Mouse (Mus musculus) brain, embryonic 18.5 days (tissue): ENCODE measurements at regions not wholly inside any gene's neighbourhood (a gene's known extent, or its start where the extent isn't known, plus 50 kb on each side); places are given as distances from the start of the nearest gene placed in this dataset.
A peak's percentile ranks its signal among the peaks of the same experiment; 100 is the strongest.

Experiments used
- DNase-seq: peaks from one replicate; pipeline ENCODE4 v3.0.0-alpha.2; 2012; ENCODE audit warnings: low read depth, low spot score

GRCm38 (mm10) chr14:24827381-24828031 is 340.6 kb downstream of the Rps24 start:
- DNase-seq = peak; percentile 18

DNA sequence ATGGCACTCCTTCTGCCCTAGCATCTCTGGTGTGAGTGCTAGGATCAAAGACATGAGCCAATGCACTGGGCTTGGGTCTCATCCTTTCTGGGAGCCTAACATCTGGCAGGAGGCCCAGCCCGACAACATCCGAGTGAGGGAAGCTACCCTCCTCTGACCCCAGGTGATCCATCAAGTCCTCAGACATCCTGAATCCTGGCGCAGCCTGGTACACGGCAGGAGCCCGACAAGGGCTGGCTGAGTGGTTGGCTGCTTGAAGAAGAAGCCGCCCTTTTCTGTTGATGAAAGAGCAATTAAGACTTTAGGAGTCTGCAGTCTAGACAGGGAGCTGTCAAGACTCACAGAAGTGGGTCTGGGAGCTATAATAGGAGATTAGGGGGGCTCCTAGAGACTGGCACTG is 342.1 kb downstream of the Rps24 start:
- DNase-seq = no peak

DNA sequence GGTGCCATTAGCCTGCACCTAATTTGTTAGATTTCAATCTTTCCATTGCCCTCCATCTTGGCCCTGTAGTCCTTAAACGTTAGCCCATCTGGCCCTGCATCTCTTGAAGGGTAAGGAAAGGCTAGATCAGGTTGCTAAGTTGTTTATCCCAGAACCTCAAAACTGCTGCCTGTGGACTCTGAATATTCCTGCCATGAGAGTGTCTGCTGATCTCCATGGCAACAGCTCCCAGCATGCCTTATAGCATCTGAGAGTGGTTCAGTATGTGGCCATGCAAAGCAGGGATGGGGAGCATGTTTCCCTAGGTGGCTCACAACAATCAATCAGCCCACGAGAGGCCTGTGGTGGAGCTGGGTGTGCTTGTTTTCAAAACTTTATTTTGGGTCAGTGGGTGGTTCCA is 346.3 kb downstream of the Rps24 start:
- no peak for DNase-seq

DNA sequence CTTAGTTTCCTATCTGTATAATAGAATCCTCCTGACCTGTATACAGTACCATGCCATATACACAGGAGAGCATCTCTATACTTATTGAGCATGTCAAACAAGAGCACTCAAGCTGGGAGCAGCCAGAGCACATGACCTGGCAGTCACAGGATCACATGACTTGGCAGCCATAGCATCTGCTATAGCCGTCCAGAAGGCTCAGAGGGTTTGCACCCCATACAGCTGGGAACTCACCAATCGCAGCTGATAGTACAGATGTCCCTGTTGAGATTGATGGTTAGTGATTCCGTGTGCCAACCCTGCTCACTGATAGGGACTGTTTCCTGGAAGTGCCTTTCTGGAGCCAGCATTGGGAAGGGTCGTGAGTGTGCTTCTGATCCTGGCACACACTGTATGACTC is 351.3 kb downstream of the Rps24 start:
- no peak for DNase-seq

- DNase-seq = no peak
Observed at GRCm38 (mm10) chr14:24839056-24839455, 352.1 kb downstream of the Rps24 start.

- DNase-seq = peak; percentile 91
Observed at GRCm38 (mm10) chr14:24841715-24842496, 355.0 kb downstream of the Rps24 start.

GRCm38 (mm10) chr14:24843626-24844025 is 356.7 kb downstream of the Rps24 start:
- DNase-seq = no peak

DNA sequence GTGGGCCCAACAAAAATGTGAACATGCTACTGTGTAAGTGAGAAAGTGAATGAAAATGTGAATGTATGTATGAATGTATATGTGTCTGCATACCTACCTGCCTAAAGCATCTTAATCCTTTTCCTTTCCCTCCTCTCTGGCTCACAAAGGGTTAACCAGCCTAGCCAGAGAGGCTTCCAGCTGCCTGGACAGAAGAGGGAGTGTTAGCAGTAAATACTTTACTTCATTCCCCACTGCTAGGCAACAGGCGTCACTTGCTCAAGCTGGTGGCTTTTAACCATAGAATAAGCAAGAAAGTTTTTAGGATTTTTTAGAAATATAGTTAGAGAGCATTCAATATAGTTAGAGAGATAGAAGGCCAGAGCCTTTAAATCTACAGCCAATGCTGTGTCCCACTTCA is 363.6 kb downstream of the Rps24 start:
- DNase-seq = no peak

DNA sequence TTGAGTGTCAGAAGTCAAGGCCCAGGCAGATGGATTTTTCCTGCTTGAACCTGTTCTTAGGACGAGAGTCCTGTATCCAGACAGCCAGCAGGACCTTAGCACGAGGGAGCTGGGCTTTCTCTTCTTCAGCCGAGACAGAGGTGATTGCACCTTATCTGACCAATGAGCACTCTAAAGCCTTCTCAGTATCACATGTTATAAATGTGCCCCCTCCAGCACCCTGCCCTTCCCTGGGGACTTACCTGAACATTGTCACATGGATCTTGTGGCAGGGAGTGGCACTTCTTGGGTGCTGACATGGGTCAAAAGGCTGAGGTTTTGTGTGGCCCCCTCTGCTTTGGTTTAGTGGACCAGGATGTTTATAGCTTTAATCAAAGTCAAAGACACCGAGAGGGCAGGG is 367.5 kb downstream of the Rps24 start:
- DNase-seq = no peak

DNA sequence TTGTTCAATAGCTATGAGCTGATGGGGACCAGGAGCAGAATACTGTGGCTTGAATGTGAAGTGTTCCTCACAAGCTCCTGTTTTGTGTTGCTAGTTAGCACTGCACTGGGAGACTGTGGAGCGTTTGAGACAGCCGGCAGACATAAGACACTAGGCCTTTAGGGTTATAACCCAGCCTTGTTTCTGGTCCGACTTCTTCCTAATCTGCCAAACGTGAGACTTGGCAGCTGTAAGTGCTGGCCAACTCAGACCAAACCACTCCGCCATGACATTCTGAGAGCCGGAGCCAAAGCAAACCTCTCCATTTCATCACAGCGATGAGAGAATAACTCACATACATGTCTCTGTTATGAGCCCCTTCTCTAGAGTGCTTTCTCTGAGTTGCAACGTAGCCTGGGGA is 375.2 kb downstream of the Rps24 start:
- DNase-seq = no peak

DNA sequence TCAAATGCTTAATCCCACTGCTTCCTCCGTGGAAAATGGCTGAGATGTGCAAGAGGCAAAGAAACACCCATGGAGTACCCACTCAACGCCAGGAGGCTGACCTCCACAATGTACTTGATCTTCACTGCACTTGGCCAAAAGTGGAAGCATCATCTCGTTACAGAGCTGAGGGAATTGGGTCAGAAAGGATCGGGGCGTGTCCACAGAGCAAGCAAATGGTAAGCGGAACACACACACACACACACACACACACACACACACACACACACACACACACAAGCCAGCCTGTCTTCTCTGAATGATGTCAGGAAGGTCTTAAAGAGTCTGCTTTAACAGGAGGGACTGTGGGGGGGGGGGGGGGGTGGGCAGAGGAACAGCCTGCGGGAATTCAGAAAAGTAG is 375.7 kb downstream of the Rps24 start:
- DNase-seq = no peak

DNA sequence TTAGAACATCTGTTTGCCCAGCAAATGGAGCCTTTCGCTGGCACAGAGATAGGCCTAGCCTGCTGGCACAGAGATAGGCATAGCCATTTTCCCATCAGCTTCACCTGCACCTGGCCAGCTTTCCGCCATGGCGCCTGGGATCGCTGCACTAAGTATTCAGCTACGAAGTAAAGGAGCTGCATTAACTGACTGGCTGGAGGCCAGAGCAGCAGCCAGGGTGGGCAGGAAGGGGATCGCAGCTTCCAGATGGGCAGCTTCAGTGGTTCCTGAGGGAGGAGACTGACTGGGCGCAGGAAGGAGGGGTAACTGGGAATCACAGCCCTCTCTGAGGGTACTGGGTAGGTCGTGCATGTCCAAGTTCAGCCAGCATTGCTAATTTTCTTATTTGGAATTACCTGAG is 376.2 kb downstream of the Rps24 start:
- DNase-seq = no peak

DNA sequence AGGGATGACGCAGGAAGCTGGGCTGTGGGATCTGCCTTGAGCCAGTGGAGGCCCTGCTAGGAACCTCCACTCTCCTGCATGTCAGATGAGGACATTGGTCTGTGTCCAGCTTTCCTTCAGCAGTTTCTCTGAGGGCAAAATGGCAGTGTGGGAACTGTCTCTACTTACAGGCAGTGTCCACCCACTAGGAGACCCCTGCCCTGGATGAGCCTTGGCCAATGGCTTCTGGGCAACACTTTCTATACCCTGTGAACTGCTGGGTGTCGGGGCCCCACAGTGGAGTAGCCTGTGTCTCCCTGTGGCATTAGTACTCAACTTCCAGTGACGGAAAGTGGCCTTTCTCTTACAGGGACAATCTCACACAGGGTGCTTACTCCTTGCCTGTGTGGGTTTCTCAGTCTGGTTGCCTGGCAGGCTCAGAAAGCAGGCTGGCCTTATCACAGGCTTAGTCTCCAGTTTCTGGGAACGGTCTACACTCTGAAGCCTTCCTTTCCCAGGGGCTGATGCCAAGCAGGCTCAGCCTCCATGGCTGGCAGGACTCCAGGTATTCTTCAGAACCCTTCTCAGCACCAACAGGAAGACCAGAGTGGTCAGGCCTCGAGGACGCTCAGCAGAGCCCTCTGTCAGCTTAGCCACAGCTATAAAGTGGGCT is 378.8 kb downstream of the Rps24 start:
- no peak for DNase-seq

DNA sequence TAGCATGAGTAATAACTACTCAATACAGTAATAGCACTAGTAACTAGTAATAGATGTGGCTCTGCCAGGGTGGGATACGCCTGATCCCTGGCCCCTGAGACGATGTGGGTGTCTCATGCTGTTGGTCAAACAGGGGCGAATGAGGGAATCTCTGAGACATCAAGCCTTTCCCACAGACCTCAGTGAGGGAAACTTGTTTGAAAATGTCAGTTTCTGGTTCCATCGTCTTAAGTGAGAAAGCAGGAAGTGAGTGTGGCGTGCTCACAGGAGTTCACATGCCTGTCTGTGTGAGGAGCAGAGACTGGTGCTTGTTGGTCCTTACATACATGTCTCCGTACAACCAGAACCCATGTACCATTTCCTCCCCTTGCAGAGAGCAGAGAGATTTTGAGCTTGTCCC is 380.9 kb downstream of the Rps24 start:
- DNase-seq = no peak

DNA sequence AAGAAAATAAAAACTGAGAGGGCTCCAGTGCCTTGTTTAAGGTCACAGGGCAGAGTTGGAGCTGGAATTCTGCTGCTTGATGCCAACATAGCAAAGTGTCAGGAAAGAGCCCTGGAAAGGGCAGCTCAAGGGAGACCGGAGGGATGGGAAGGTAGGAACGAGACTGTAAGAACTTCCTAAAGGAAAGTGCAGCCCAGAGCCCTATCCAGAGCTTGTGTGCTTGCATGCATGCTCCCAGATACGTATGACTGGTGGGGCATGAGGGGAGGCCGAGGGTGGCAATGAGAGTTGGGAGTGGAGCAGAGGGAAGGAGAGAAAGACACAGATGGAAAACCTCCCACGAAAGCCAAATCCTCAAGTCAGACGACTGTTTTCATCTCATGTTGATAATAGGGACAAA is 381.8 kb downstream of the Rps24 start:
- DNase-seq = no peak

DNA sequence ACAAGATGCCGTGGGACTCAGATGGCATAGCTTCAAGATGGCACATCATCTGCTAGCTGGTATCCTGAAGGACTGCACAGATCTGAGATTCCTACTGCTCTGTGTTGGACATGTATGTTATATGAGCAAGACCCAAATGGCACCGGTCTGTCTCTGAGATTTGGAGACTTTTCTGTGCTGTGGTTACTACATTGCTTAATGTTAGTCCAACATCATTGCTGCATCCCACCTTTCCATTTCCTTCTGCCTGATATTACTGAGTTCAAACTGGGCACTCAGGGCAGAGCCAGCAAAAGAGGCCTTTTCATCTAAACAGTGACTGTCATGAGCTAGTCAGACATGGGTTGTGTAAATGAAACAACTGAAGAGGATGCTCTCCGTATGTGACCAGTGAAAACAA is 383.3 kb downstream of the Rps24 start:
- DNase-seq = no peak

DNA sequence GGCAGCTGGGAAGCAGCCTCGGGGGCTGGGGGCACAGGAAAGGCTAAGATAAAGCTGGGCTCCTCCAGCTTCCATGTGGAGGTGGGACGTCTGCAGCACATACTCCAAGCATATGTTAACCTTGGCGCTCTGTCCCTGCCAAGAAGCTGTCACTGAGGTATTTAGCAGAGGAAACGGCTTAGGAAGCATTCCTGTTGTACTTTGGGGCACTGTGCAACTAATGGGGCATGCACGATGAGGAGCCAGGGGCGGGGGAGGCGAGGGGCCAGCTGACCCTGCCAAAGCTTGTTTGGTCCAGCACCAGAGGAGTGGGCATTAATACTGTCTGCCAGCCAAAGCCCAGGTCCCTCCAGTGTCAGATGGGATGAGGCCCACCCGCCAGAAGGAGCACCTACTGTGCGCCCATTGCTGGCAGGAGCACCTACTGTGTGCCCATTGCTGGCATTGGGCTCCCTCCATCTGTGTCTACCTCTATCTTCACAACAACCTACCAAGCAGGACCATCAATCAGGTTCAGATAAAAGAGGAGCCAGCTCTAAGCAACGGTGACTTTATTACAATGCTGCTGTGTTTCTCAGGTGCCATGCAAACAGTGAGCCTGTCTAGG is 384.6 kb downstream of the Rps24 start:
- no peak for DNase-seq

DNA sequence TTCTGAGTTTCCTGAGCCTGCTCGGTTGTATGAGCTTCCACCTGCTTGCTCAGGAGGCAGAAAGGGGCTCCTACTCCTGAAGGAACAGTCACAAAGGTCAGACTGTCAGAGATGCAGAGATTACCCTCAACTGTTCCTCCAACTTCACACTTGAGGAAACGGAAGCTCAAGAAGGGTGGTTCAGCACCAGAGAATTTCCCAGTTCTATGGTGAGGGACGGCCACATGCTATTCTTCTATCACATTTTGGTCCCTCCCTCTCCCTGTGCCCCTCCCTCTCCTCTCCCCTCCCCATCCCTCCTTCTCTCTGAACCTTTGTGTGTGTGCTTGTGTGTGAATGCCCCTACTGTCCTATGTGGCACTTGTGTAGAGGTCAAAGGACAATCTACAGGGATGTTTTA is 386.0 kb downstream of the Rps24 start:
- no peak for DNase-seq

- DNase-seq = no peak
Observed at GRCm38 (mm10) chr14:24873406-24873805, 386.5 kb downstream of the Rps24 start.

DNA sequence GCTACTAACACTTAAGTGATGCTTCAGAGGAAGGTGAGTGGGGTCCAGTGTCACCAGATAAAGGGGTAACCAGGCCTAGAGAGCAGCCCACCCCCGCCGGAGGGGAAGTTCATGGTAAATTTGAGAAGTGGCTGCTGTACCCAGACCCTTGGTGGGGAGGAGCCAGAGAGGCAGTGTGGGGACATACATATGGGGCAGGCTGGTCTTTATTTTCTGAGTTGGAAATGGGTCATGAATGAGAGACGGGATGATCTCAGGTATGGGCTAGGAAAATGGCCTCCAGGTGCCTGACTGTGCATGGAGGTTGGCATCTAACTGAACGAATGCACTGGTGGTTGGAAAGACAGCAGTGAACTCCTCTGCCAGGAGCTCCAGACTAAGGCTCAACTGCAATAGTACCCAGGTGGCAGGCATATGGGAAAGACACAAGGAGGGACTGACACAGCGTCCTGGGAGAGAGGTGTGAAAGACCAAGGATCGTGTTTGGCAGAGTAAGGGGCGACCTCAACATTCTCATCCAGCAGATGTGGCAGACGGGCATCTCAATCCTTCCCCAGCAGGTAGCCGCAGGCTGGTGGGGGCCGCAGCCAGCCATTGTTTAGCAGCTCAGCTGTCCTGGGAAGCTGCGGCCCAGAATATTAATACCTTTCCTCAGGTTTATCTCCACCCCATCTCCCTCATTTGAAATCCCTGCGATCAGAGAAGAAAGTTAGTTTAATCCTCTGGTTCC is 387.7 kb downstream of the Rps24 start:
- DNase-seq = no peak

- DNase-seq = peak; percentile 55
Observed at GRCm38 (mm10) chr14:24875156-24875545, 388.2 kb downstream of the Rps24 start.

DNA sequence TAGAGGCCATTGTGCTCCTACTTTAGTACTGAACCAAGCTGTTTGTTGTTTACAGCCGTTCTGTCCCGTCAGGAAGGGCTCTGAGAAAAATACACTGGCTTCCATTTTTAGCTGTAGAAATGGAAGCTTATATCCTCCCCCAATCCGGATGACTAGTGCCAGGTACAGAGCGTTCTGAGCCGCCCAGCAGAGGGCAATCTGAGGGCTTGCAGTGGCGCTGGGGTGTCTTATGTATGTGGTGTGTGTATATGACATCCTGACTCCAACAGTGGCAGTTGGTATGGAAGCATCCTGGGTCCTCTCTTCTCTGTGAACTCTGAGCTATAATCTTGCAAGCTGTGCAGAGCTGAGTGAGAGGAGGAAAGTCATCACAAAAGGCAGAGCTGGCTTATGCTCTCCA is 389.0 kb downstream of the Rps24 start:
- no peak for DNase-seq
